Mouse (Mus musculus): ENCODE results near the gene Cmklr1.

GRCm38 (mm10) chr5:113635861-113636565, 14.2 kb downstream of the Cmklr1 start:
- TF ChIP-seq EP300 (IDR thresholded peaks at IDR 0.05; ENCODE audit: insufficient read depth, low read depth, low read length) (no peak), POLR2A (IDR thresholded peaks at IDR 0.05; ENCODE audit: insufficient read depth, low read depth, low read length) (no peak)
